Mouse (Mus musculus) gastrocnemius, postnatal 14 days (tissue): ENCODE data around the gene Nectin4. TPM values are rescaled to one million over a fixed set of nuclear protein-coding genes. Genes with fewer than 3 reads are reported as not detected.

Experiments used
- total RNA-seq, 2 experiments: library from RNA; stranded (reverse); gene quantifications; 2 replicates each; pipeline ENCODE4 v1.2.3; 2021

Gene Nectin4
- total RNA-seq, 2 experiments from 2014 or later = not detected

Other genes starting within 250 kb of the Nectin4 start
- gene Sdhc, start 219.5 kb upstream of the Nectin4 start, total RNA-seq = 100 to 1,000 TPM; 692 to 793 TPM
- 100 to 1,000 TPM; 117 to 734 TPM for gene Mpz, start 219.4 kb upstream of the Nectin4 start, total RNA-seq
- 10 to 100 TPM; 12.3 to 17.1 TPM for gene Pcp4l1, start 173.8 kb upstream of the Nectin4 start, total RNA-seq
- gene Nr1i3, start 156.1 kb upstream of the Nectin4 start, total RNA-seq = not detected
- 10 to 100 TPM; 44.3 to 46.7 TPM for gene Tomm40l, start 147.6 kb upstream of the Nectin4 start, total RNA-seq
- gene Apoa2, start 145.0 kb upstream of the Nectin4 start, total RNA-seq = not detected
- gene Fcer1g, start 135.7 kb upstream of the Nectin4 start, total RNA-seq = 1 to 10 TPM; 6.3 to 7.1 TPM
- 1 to 10 TPM; 2.4 to 3.1 TPM for gene Adamts4, start 119.7 kb upstream of the Nectin4 start, total RNA-seq
- 100 to 1,000 TPM; 580 to 737 TPM for gene Ndufs2, start 118.7 kb upstream of the Nectin4 start, total RNA-seq
- gene B4galt3, start 99.8 kb upstream of the Nectin4 start, total RNA-seq = 1 to 10 TPM; 5.9 to 9.4 TPM
- gene Ppox, start 88.9 kb upstream of the Nectin4 start, total RNA-seq = 10 to 100 TPM in 1 of 2 experiments, 1 to 10 TPM in 1; 9.6 to 11.8 TPM
- 10 to 100 TPM; 13.1 to 13.7 TPM for gene Usp21, start 82.1 kb upstream of the Nectin4 start, total RNA-seq
- gene Ufc1, start 75.1 kb upstream of the Nectin4 start, total RNA-seq = 10 to 100 TPM; 84.3 to 87.2 TPM
- gene Dedd, start 41.0 kb upstream of the Nectin4 start, total RNA-seq = 10 to 100 TPM; 26.3 to 27.7 TPM
- gene Nit1, start 24.5 kb upstream of the Nectin4 start, total RNA-seq = 10 to 100 TPM; 19.3 to 25.3 TPM
- 10 to 100 TPM; 86.7 to 93.6 TPM for gene Pfdn2, start 24.4 kb upstream of the Nectin4 start, total RNA-seq
- under 1 TPM; 0.20 to 0.27 TPM for gene Klhdc9, start 9.3 kb upstream of the Nectin4 start, total RNA-seq
- 1 to 10 TPM in 1 of 2 experiments, under 1 TPM in 1; 0.97 to 1.2 TPM for gene Arhgap30, start 18.9 kb downstream of the Nectin4 start, total RNA-seq
- 10 to 100 TPM; 25.8 to 27.0 TPM for gene Usf1, start 41.2 kb downstream of the Nectin4 start, total RNA-seq
- under 1 TPM; 0.78 to 0.98 TPM for gene Tstd1, start 48.8 kb downstream of the Nectin4 start, total RNA-seq
- gene F11r, start 67.4 kb downstream of the Nectin4 start, total RNA-seq = 10 to 100 TPM; 10.8 to 12.6 TPM
- gene Alyref2, start 133.4 kb downstream of the Nectin4 start, total RNA-seq = 1 to 10 TPM; 2.1 to 2.5 TPM
- gene Itln1, start 165.2 kb downstream of the Nectin4 start, total RNA-seq = not detected
- not detected for gene Cd244a, start 189.1 kb downstream of the Nectin4 start, total RNA-seq
- gene Ly9, start 237.3 kb downstream of the Nectin4 start, total RNA-seq = under 1 TPM; 0.11 to 0.21 TPM